Mouse (Mus musculus): ENCODE measurements around the gene Tmem59.

Gene Tmem59

DNA sequence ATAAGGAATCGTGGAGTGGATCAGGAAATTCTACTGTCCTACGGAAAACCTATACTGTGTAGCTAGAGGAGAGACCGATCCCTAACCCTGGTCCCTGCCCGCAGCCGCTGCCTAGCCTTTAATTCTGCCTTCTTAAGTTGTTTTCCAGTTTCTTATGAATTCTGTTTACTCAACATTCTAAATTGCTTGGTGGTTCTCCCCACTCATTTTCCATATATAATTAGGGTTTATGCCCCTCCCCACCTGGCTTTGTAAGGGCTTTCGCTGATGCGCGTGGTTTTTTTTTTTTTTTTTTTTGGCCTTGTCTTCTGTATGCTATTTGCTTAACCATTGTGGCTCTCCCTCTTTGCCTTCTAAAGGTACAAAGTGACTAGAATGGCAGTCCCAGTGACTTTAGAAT, 1.4 kb downstream of the Tmem59 start:
- DNase-seq (ENCODE audit: low read depth, low spot score): no peak

DNA sequence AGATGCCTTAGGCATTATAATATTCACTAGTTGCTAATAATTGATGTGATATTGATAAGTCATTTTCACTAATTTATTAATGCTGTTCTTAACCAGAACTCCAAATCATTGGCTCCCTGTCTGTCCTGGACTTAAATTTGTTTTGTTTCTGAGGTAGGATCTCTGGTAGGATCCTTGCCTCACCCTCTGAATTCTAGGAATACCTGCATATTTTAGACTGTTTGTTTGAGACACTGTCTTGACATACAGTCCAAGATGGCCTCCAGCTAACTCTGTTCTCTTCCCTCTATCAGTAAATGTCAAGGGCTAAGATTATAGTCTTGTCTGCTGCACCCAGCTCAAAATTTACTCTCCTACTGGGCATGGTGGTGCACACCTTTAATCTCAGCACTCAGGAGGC, 2.5 kb downstream of the Tmem59 start:
- peak; percentile 42 for DNase-seq (ENCODE audit: low read depth, low spot score)

DNA sequence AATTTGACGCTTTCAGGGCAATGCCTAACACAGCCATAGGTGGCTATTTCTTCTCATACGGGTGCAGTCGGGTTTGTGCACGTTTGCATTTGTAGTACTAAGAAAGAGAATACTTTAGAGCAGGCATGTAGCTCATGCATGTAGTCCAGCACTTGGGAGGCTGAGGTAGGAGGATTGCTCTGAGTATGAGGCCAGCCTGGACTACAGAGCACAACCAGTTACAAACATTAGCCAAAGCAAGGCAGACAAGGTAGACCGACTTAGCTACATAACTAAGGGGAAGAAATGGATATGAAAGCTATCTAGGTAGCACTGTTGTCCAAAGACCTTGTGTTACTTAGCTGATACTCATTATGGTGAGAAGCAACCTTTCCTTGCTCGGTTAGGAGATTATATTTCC, 3.7 kb downstream of the Tmem59 start:
- DNase-seq (ENCODE audit: low read depth, low spot score): no peak

DNA sequence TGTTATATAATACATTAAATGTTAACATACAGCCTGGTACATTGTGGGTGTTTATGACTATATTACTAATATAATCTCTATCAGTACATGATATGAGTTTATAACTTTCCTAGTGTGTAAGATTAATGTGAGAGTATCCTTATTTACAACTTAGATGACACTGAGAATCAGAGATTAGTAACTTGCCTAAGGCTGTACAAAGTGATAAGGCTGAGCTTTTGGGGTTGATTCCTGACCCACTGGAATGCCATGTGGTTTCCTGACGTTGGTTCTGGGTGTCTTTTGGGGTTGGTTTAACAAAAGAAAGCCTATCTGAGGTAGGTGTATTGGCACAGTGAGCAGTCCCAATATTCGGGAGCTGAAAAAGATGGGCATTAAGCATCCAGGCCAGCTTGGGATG, 4.6 kb downstream of the Tmem59 start:
- DNase-seq (ENCODE audit: low read depth, low spot score): no peak

GRCm38 (mm10) chr4:107183203-107183602, 5.0 kb downstream of the Tmem59 start:
- DNase-seq (ENCODE audit: low read depth, low spot score): no peak

DNA sequence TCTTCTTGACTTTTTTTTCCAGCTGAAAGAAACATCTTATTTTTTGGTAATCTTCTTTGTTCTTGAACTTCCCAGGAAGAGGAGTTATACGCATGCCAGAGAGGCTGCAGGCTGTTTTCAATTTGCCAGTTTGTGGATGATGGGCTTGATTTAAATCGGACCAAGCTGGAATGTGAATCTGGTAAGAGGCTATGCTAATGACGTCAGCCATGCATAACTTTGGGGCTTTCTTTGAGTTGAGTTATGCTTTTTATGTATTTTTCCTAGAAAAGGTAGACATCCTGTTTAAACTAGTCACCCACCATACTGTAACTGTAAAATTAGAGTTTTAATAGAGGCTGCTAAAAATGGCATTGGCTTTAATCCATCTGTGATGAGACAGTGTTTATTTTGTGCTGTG, 7.5 kb downstream of the Tmem59 start:
- no peak for DNase-seq (ENCODE audit: low read depth, low spot score)

GRCm38 (mm10) chr4:107193841-107194240, 15.6 kb downstream of the Tmem59 start:
- DNase-seq (ENCODE audit: low read depth, low spot score): no peak

GRCm38 (mm10) chr4:107196454-107196853, 18.3 kb downstream of the Tmem59 start:
- no peak for DNase-seq (ENCODE audit: low read depth, low spot score)

GRCm38 (mm10) chr4:107198072-107198471, 19.9 kb downstream of the Tmem59 start:
- no peak for DNase-seq (ENCODE audit: low read depth, low spot score)

- DNase-seq (ENCODE audit: low read depth, low spot score): no peak
These were observed 23.6 kb downstream of the Tmem59 start for GRCm38 (mm10) chr4:107201779-107202178.

GRCm38 (mm10) chr4:107203001-107203400, 24.8 kb downstream of the Tmem59 start:
- DNase-seq (ENCODE audit: low read depth, low spot score): no peak

GRCm38 (mm10) chr4:107207016-107207415, 28.8 kb downstream of the Tmem59 start:
- DNase-seq (ENCODE audit: low read depth, low spot score): no peak

DNA sequence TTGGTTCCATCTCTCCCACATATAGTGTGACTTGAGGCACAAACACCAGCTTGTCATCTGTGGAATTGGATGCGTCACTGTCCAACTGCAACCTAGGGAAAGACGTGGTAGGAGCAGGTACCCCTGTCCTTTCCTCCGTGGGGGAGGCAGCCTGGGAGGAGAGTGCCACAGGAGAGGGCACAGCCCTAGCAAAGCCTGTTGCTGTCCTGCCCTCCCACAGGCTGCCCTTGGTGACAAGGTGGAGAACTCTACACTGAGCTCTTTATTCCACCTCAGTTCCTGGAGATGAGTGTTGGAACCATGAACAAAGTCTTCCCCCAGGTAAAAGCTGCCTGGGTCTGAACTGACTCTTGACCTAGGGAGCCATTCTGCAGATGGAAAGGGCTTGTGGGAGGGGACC, 30.7 kb downstream of the Tmem59 start, which contains the start of gene Ldlrad1:
Gene Ldlrad1, plus strand, starts transcription at position 301 of the 400 bp plus-strand sequence.
- DNase-seq (ENCODE audit: low read depth, low spot score): no peak

- no peak for DNase-seq (ENCODE audit: low read depth, low spot score)
These were observed 32.4 kb downstream of the Tmem59 start for GRCm38 (mm10) chr4:107210483-107211097.

GRCm38 (mm10) chr4:107211465-107211864, 33.3 kb downstream of the Tmem59 start:
- no peak for DNase-seq (ENCODE audit: low read depth, low spot score)

DNA sequence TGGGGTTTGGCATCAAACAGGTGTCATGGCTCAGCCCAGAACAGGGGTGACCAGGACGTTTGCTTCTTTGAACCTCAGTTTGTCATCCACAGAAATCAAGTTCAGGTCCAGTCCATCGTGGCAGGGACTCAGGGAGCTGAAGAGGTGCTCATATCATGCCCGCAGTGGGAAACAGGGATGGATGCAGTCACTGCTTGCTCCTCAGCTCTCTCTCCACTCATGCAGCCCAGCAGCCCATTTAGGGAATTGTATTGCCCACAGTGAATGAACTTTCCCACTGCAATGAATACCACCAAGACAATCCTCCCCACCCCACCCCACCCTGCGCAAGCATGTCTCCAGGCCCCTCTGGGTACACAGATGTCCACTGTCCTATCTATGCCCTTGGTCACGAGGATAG, 33.7 kb downstream of the Tmem59 start:
- DNase-seq (ENCODE audit: low read depth, low spot score): no peak

GRCm38 (mm10) chr4:107213279-107214011, 35.2 kb downstream of the Tmem59 start:
- no peak for DNase-seq (ENCODE audit: low read depth, low spot score)

DNA sequence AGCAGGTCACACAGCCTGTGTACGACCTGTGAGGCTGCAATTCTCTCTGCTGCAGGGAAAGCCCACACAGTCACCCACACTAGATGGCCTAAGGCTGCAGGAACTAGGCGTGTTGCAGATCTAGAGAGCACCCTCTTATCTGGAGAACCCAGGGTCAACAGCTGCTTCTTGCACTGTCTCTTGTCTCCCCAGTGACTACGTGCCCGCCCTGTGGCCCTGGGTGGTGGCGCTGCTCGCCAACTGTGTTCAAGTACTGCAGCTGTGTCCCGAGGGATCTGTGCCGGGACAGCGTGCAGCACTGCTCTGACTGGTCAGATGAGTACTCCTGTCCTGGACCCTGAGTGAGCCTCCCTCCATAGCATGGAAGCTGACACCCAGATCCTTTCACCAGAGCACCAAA, 39.4 kb downstream of the Tmem59 start:
- DNase-seq (ENCODE audit: low read depth, low spot score): no peak

GRCm38 (mm10) chr4:107221524-107221923, 43.3 kb downstream of the Tmem59 start:
- no peak for DNase-seq (ENCODE audit: low read depth, low spot score)

GRCm38 (mm10) chr4:107223225-107224204, 45.3 kb downstream of the Tmem59 start:
- DNase-seq (ENCODE audit: low read depth, low spot score): no peak

- no peak for DNase-seq (ENCODE audit: low read depth, low spot score)
These were observed 48.1 kb downstream of the Tmem59 start for GRCm38 (mm10) chr4:107226313-107226712.

- no peak for DNase-seq (ENCODE audit: low read depth, low spot score)
These were observed 54.0 kb downstream of the Tmem59 start for GRCm38 (mm10) chr4:107232219-107232618.
